Comparison of ENCODE assay signal across 8 mouse cellular contexts in genomic region chr9:44417156-44417891, GRCm38 (mm10). TPM values are rescaled to one million over a fixed set of nuclear protein-coding genes. Genes with fewer than 3 reads are reported as not detected.
A peak's percentile ranks its signal among the peaks of the same experiment; 100 is the strongest.
DNase-seq lines count a peak whose midpoint lies in the region; ATAC-seq and TF ChIP-seq lines count a peak whose summit lies in the region.

No protein-coding gene starts in this region.

- peak overlapping the region; percentile 97 for H3K4me2 ChIP-seq in heart, embryonic 13.5 days
- H3K4me2 ChIP-seq in CH12.LX (ENCODE audit: insufficient read depth, low read depth, poor library complexity, severe bottlenecking): peak overlapping the region; percentile 92
- peak overlapping the region; percentile 90 for H3K4me2 ChIP-seq in liver, embryonic 12.5 days

- H3K79me2 ChIP-seq in CH12.LX (replicated peaks; ENCODE audit: control insufficient read depth, extremely low read depth, insufficient read depth, poor library complexity, severe bottlenecking): no peaks in the 10 kb centered on the region; the same call in 1 of the 2 replicates

- TF ChIP-seq RAD21 in CH12.LX (IDR thresholded peaks at IDR 0.05; ENCODE audit: low read depth, low read length): no peak

- H3K4me1 ChIP-seq in heart, embryonic 13.5 days: peaks cover 14% of the 10 kb centered on the region
- peaks cover 4 to 37% of the 10 kb centered on the region in 2 experiments; a peak in 3 of 4 replicates for H3K4me1 ChIP-seq in CH12.LX (ENCODE audit: control insufficient read depth in 1 of 2, insufficient read depth in 2 of 2)
- peaks cover 15% of the 10 kb centered on the region for H3K4me1 ChIP-seq in forebrain, embryonic 10.5 days
- H3K4me1 ChIP-seq in liver, embryonic 12.5 days: peaks cover 29% of the 10 kb centered on the region

- in situ Hi-C loops in CH12.LX (cut with MboI; ENCODE audit: low pct_ligation_motif_present, low pct_unique_long_range_greater_than_20kb, low sequenced_read_pairs): no loop called here

- H3K9ac ChIP-seq in heart, embryonic 13.5 days: peak overlapping the region; percentile 95
- H3K9ac ChIP-seq in CH12.LX (ENCODE audit: insufficient read depth, low read depth): peak overlapping the region; percentile 30
- peak overlapping the region; percentile 93 for H3K9ac ChIP-seq in liver, embryonic 12.5 days

- TF ChIP-seq CTCF in CH12.LX (conservative IDR thresholded peaks at IDR 0.05 in 1 of 2, IDR thresholded peaks at IDR 0.05 in 1 of 2; ENCODE audit: low read depth in 2 of 2, low read length in 2 of 2): no peak

- H3K27ac ChIP-seq in heart, embryonic 13.5 days (replicated peaks): peak overlapping the region; percentile 70
- peak overlapping the region; percentile 3 for H3K27ac ChIP-seq in CH12.LX (ENCODE audit: insufficient read depth, low read depth)
- H3K27ac ChIP-seq in forebrain, embryonic 10.5 days: peak overlapping the region; percentile 92
- H3K27ac ChIP-seq in liver, embryonic 12.5 days: peak overlapping the region; percentile 85

- dilution Hi-C loops in CH12.LX (cut with MboI; ENCODE audit: extremely low pct_ligation_motif_present, extremely low pct_unique_long_range_greater_than_20kb, low sequenced_read_pairs): no loop called here

- H3K9me3 ChIP-seq in heart, embryonic 13.5 days: no peaks in the 10 kb centered on the region
- no peaks in the 10 kb centered on the region for H3K9me3 ChIP-seq in CH12.LX (replicated peaks; ENCODE audit: low read length)
- H3K9me3 ChIP-seq in forebrain, embryonic 10.5 days: peaks cover 5% of the 10 kb centered on the region; the same call in 1 of the 2 replicates
- H3K9me3 ChIP-seq in liver, embryonic 12.5 days (replicated peaks): no peaks in the 10 kb centered on the region

- no peak for DNase-seq in heart, postnatal 25 days (ENCODE audit: low spot score)
- DNase-seq in CH12.LX (ENCODE audit: extremely low read depth) (no peak), MN1 (ENCODE audit: low spot score) (no peak)
- DNase-seq in forebrain, embryonic 10.5 days (ENCODE audit: extremely low spot score, low spot score): no peak
- DNase-seq in urinary bladder, postnatal 25 days (ENCODE audit: low spot score): no peak
- DNase-seq in urinary bladder, postnatal 10 days (ENCODE audit: low spot score): no peak

- intact Hi-C loops in heart, postnatal 25 days (cut with DNase I): no loop called here

- H3K36me3 ChIP-seq in heart, embryonic 13.5 days: peaks cover 40% of the 10 kb centered on the region
- H3K36me3 ChIP-seq in CH12.LX (replicated peaks in 1 of 2; ENCODE audit: control insufficient read depth in 1 of 2, insufficient read depth in 1 of 2, low read length in 1 of 2): peaks cover 24 to 45% of the 10 kb centered on the region in 2 experiments
- H3K36me3 ChIP-seq in forebrain, embryonic 10.5 days (replicated peaks): peaks cover 40% of the 10 kb centered on the region
- peaks cover 40% of the 10 kb centered on the region for H3K36me3 ChIP-seq in liver, embryonic 12.5 days

- 6% methylated on average over 26 of the region's 26 CpGs for WGBS in heart, embryonic 13.5 days
- 8% methylated on average over 26 of the region's 26 CpGs for WGBS in forebrain, embryonic 10.5 days
- WGBS in liver, embryonic 12.5 days (ENCODE audit: insufficient replicate concordance): 6% methylated on average over 26 of the region's 26 CpGs

- peak overlapping the region; percentile 94 for H3K4me3 ChIP-seq in heart, embryonic 13.5 days
- peak overlapping the region; percentile 74 to 83 (median 79) for H3K4me3 ChIP-seq in CH12.LX (replicated peaks in 1 of 3; ENCODE audit: low read depth in 2 of 3, low read length in 2 of 3, poor library complexity in 1 of 3)
- peak overlapping the region; percentile 96 for H3K4me3 ChIP-seq in forebrain, embryonic 10.5 days
- peak overlapping the region; percentile 95 for H3K4me3 ChIP-seq in liver, embryonic 12.5 days

- no peak for TF ChIP-seq POLR2A in CH12.LX (IDR thresholded peaks at IDR 0.05; ENCODE audit: low read depth, low read length)

- TF ChIP-seq EP300 in CH12.LX (IDR thresholded peaks at IDR 0.05; ENCODE audit: low read length): no peak

- peak; percentile 51 for ATAC-seq in heart, embryonic 13.5 days (ENCODE audit: extremely low read depth, insufficient number of reproducible peaks, low FRiP score, low TSS enrichment)
- peak; percentile 76 for ATAC-seq in liver, embryonic 12.5 days

- no peaks in the 10 kb centered on the region for H3K27me3 ChIP-seq in heart, embryonic 13.5 days (replicated peaks)
- no peaks in the 10 kb centered on the region for H3K27me3 ChIP-seq in CH12.LX (replicated peaks)
- H3K27me3 ChIP-seq in forebrain, embryonic 10.5 days (ENCODE audit: poor library complexity, severe bottlenecking): no peaks in the 10 kb centered on the region
- H3K27me3 ChIP-seq in liver, embryonic 12.5 days (replicated peaks): no peaks in the 10 kb centered on the region

TF ChIP-seq in CH12.LX, 34 proteins besides CTCF, POLR2A, EP300 and RAD21:
- TF ChIP-seq MXI1 (IDR thresholded peaks at IDR 0.05; ENCODE audit: low read depth, low read length) (peak; percentile 23; the same call in 1 of the 2 replicates), GABPA (IDR thresholded peaks at IDR 0.05; ENCODE audit: insufficient replicate concordance, low read depth, low read length) (no peak)

RNA-seq across cellular contexts. Expression of gene Ccdc84, which starts 1.0 kb away (rescaled TPM):
- 19.6 and 21.4 TPM in 2 replicates for polyA plus RNA-seq in heart, embryonic 13.5 days (2015; fragmentation: Nextera tagmentation; extraction: Ambion mirVana)
- 1 to 10 TPM; 7.2 to 8.0 TPM for total RNA-seq in heart, postnatal 25 days (2021)
- total RNA-seq in CH12.LX (2012; rRNA removed) (25.4 and 30.4 TPM in 2 replicates), CH12.LX (2014; rRNA removed) (21.7 and 26.0 TPM in 2 replicates)
- polyA plus RNA-seq in CH12.LX (2012; ENCODE audit: insufficient read length, low read depth): 16.5 and 18.3 TPM in 2 replicates
- polyA plus RNA-seq in forebrain, embryonic 10.5 days (2016; fragmentation: Nextera tagmentation; extraction: Ambion mirVana): 25.6 and 26.1 TPM in 2 replicates
- 16.8 and 18.6 TPM in 2 replicates for polyA plus RNA-seq in liver, embryonic 12.5 days (2016; fragmentation: Nextera tagmentation; extraction: Ambion mirVana)

RNA-seq across cellular contexts. Expression of gene Trappc4, which starts 9.9 kb away (rescaled TPM):
- 78.9 and 89.7 TPM in 2 replicates for polyA plus RNA-seq in heart, embryonic 13.5 days (2015; fragmentation: Nextera tagmentation; extraction: Ambion mirVana)
- 10 to 100 TPM; 34.9 to 35.1 TPM for total RNA-seq in heart, postnatal 25 days (2021)
- total RNA-seq in CH12.LX (2012; rRNA removed) (81.3 and 88.2 TPM in 2 replicates), CH12.LX (2014; rRNA removed) (125 and 135 TPM in 2 replicates)
- polyA plus RNA-seq in CH12.LX (2012; ENCODE audit: insufficient read length, low read depth): 55.9 and 69.2 TPM in 2 replicates
- polyA plus RNA-seq in forebrain, embryonic 10.5 days (2016; fragmentation: Nextera tagmentation; extraction: Ambion mirVana): 181 and 189 TPM in 2 replicates
- polyA plus RNA-seq in liver, embryonic 12.5 days (2016; fragmentation: Nextera tagmentation; extraction: Ambion mirVana): 77.7 and 79.9 TPM in 2 replicates

RNA-seq across cellular contexts. Expression of gene Rps25, which starts 10.4 kb away (rescaled TPM):
- 1,048 and 1,209 TPM in 2 replicates for polyA plus RNA-seq in heart, embryonic 13.5 days (2015; fragmentation: Nextera tagmentation; extraction: Ambion mirVana)
- 100 to 1,000 TPM; 745 to 824 TPM for total RNA-seq in heart, postnatal 25 days (2021)
- total RNA-seq in CH12.LX (2012; rRNA removed) (2,535 and 3,076 TPM in 2 replicates), CH12.LX (2014; rRNA removed) (3,131 and 3,378 TPM in 2 replicates)
- 2,547 and 3,250 TPM in 2 replicates for polyA plus RNA-seq in CH12.LX (2012; ENCODE audit: insufficient read length, low read depth)
- polyA plus RNA-seq in forebrain, embryonic 10.5 days (2016; fragmentation: Nextera tagmentation; extraction: Ambion mirVana): 2,069 and 2,211 TPM in 2 replicates
- polyA plus RNA-seq in liver, embryonic 12.5 days (2016; fragmentation: Nextera tagmentation; extraction: Ambion mirVana): 1,783 and 1,792 TPM in 2 replicates

RNA-seq across cellular contexts. Expression of gene Slc37a4, which starts 20.7 kb away (rescaled TPM):
- 31.4 and 36.4 TPM in 2 replicates for polyA plus RNA-seq in heart, embryonic 13.5 days (2015; fragmentation: Nextera tagmentation; extraction: Ambion mirVana)
- total RNA-seq in heart, postnatal 25 days (2021): 10 to 100 TPM; 25.5 to 27.9 TPM
- total RNA-seq in CH12.LX (2012; rRNA removed) (13.8 and 25.5 TPM in 2 replicates), CH12.LX (2014; rRNA removed) (29.9 and 38.7 TPM in 2 replicates)
- polyA plus RNA-seq in CH12.LX (2012; ENCODE audit: insufficient read length, low read depth): 10.3 and 11.7 TPM in 2 replicates
- polyA plus RNA-seq in forebrain, embryonic 10.5 days (2016; fragmentation: Nextera tagmentation; extraction: Ambion mirVana): 18.8 and 19.4 TPM in 2 replicates
- polyA plus RNA-seq in liver, embryonic 12.5 days (2016; fragmentation: Nextera tagmentation; extraction: Ambion mirVana): 19.7 and 21.1 TPM in 2 replicates

RNA-seq across cellular contexts. Expression of gene Foxr1, which starts 23.6 kb away (rescaled TPM):
- polyA plus RNA-seq in heart, embryonic 13.5 days (2015; fragmentation: Nextera tagmentation; extraction: Ambion mirVana): not detected in 2 replicates
- total RNA-seq in heart, postnatal 25 days (2021): not detected
- 0.08 and 0.21 TPM in 2 replicates for total RNA-seq in CH12.LX (2012; rRNA removed)
- not detected in 2 replicates for total RNA-seq in CH12.LX (2014; rRNA removed)
- 1.4 and 1.5 TPM in 2 replicates for polyA plus RNA-seq in CH12.LX (2012; ENCODE audit: insufficient read length, low read depth)
- not detected in 2 replicates for polyA plus RNA-seq in forebrain, embryonic 10.5 days (2016; fragmentation: Nextera tagmentation; extraction: Ambion mirVana)
- polyA plus RNA-seq in liver, embryonic 12.5 days (2016; fragmentation: Nextera tagmentation; extraction: Ambion mirVana): not detected in 2 replicates

Comparison
In these comparisons a context has a peak if more than half of its experiments do, and no peak if none do; other contexts are left out.
1. H3K27ac ChIP-seq: peak in every context shown above with its lines; median percentile 92 in forebrain, embryonic 10.5 days; 85 in liver, embryonic 12.5 days; 70 in heart, embryonic 13.5 days; 3 in CH12.LX.
2. H3K9ac ChIP-seq: peak in every context shown above with its lines; median percentile 95 in heart, embryonic 13.5 days; 93 in liver, embryonic 12.5 days; 30 in CH12.LX.